Mouse (Mus musculus): ENCODE measurements around the gene Tmem256.

DNA sequence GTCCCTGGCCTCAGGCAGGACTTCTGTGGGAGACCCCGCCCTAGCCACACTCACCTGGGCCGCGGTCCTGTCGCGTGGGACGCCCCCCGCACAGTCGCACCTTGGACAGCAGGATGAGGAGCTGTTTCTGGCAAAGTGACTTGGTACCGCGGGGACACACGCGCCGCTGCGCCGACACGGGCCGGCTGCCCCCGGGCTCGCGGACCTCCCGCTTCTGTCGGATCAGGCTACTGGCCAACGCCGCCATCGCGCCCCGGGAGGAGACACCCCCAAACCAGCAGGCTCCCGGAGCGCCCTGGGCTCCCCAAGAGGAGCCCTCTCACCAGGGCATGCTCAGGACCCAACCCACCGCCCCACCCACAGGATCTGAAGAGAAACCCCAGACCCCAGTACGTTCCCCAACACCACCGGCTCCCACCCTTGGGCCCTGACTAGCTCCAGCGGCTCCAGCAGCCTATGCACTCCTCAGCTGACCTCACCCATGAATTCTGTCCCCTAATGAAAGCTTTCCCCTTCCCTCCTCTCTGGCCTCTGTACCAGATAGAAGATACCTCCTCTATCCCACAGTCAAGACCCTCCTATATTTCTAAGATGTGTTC, 36.8 kb upstream of the Tmem256 start, which contains the start of gene Fgf11:
- no peak for TF ChIP-seq CHD2 (IDR thresholded peaks at IDR 0.05; ENCODE audit: low read length)
- no peak for TF ChIP-seq EP300 (IDR thresholded peaks at IDR 0.05; ENCODE audit: low read length)
- no peak for TF ChIP-seq CTCF (conservative IDR thresholded peaks at IDR 0.05 in 1 of 2, IDR thresholded peaks at IDR 0.05 in 1 of 2; ENCODE audit: low read depth in 2 of 2, low read length in 2 of 2)
- no peak for TF ChIP-seq NRF1 (IDR thresholded peaks at IDR 0.05; ENCODE audit: low read depth, low read length)
- no peak for TF ChIP-seq ZKSCAN1 (IDR thresholded peaks at IDR 0.05; ENCODE audit: borderline replicate concordance, low read depth, low read length)
- TF ChIP-seq TCF12 (IDR thresholded peaks at IDR 0.05; ENCODE audit: low read depth, low read length) = no peak
- no peak for TF ChIP-seq POLR2A (IDR thresholded peaks at IDR 0.05; ENCODE audit: low read depth, low read length)
- no peak for TF ChIP-seq POLR2AphosphoS2 (IDR thresholded peaks at IDR 0.05; ENCODE audit: low read depth, low read length)
- TF ChIP-seq ZMIZ1 (IDR thresholded peaks at IDR 0.05; ENCODE audit: low read depth, low read length) = no peak
- TF ChIP-seq MEF2A (IDR thresholded peaks at IDR 0.05; ENCODE audit: borderline replicate concordance, low read depth, low read length) = no peak
- no peak for TF ChIP-seq MAZ (IDR thresholded peaks at IDR 0.05; ENCODE audit: low read depth, low read length)
- no peak for TF ChIP-seq E2F4 (IDR thresholded peaks at IDR 0.05; ENCODE audit: insufficient replicate concordance, low read depth, low read length)

Measured in CH12.LX (cell line).